Mouse (Mus musculus) stomach, postnatal 0 days (tissue): Measurements from ENCODE around the gene Cd55b.
"Not testable (repeated sequence)": the region's sequence is repeated elsewhere in the genome, so short reads cannot be mapped to it uniquely, and the experiment has no call there.

ENCODE experiments used
- CTCF ChIP-seq: IDR thresholded peaks from 2 replicates; pipeline ENCODE4 v1.5.1; 2016; ENCODE audit warnings: antibody characterized with exemption, low read depth, mild to moderate bottlenecking, moderate library complexity
- EP300 ChIP-seq: optimal IDR thresholded peaks from 2 replicates; pipeline ENCODE3; 2016; ENCODE audit warnings: antibody characterized with exemption

DNA sequence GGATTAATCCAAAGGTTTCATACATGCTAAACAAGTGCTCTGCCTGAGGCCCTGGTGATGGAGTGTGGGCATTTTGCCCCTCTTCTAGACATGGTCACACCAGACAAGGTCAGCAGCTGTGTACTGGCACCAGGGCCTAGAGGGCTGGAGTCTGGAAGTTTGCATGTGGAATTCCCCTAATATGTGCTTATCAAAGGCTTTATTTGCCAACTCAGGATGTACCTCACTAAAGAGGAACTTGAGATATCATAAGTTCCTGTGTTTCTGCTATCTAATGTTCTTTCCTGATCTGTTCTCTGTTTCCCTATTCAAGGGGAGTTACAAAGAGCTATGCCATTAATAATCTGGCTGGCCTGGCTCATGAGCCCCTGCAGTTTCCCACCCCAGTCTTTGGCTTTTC, 5.9 kb upstream of the Cd55b start:
- TF ChIP-seq CTCF, EP300: not testable (repeated sequence)
